Mouse (Mus musculus) liver, embryonic 14.5 days (tissue): ENCODE results near the gene Sowahc.

ENCODE experiments used
- CTCF ChIP-seq: IDR thresholded peaks from 2 replicates; pipeline ENCODE4 v1.5.1; 2016; ENCODE audit warnings: antibody characterized with exemption, low read depth, control low read depth
- EP300 ChIP-seq: IDR thresholded peaks from 2 replicates; pipeline ENCODE4 v1.6.1; 2016; ENCODE audit warnings: antibody characterized with exemption, low read depth

DNA sequence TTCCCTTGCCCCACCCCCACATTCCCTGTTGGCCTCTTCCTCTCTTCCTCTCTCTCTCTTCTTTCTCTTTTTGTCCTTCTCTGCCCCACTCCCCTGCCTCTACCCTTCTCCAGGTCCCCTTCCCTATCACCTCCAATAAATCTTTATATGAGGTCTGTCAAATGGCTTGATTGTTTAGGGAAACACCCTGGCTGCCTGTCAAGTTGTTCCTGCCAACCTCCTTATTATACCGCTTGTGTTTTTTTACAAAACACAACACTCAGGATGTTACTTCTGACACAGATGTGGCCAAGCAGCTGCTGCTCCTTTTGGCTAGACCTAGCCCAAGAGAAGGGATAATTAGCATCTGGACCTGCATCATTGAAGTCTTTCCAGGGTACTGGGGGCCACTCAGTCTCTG is 40.3 kb downstream of the Sowahc start:
- no peak for TF ChIP-seq CTCF
- no peak for TF ChIP-seq EP300
